Mouse (Mus musculus) myocyte (in vitro differentiated cells): ENCODE measurements around the gene Baz2b.

ENCODE experiments used
- MAX ChIP-seq: IDR thresholded peaks from one replicate; pipeline ENCODE4 v1.6.1; 2011; ENCODE audit warnings: low read depth, mild to moderate bottlenecking, control low read depth
- POLR2A ChIP-seq: IDR thresholded peaks from one replicate; pipeline ENCODE4 v1.6.1; 2011; ENCODE audit warnings: low read depth, mild to moderate bottlenecking, control low read depth, moderate library complexity; ENCODE audit not compliant: insufficient read length
- POLR2AphosphoS2 ChIP-seq: IDR thresholded peaks from one replicate; pipeline ENCODE4 v1.6.1; 2011; ENCODE audit warnings: low read depth, control low read depth; ENCODE audit not compliant: insufficient read length
- USF1 ChIP-seq: IDR thresholded peaks from one replicate; pipeline ENCODE4 v1.6.1; 2011; ENCODE audit warnings: low read depth, mild to moderate bottlenecking, control low read depth, moderate library complexity

GRCm38 (mm10) chr2:59976680-59977079 is 233.0 kb downstream of the Baz2b start:
- TF ChIP-seq POLR2A, result no peak
- TF ChIP-seq POLR2AphosphoS2, result no peak
- TF ChIP-seq MAX, result no peak
- no peak for TF ChIP-seq USF1
